Mouse (Mus musculus) heart, adult 2 months (tissue): ENCODE results near the gene Cep70. TPM values are rescaled to one million over a fixed set of nuclear protein-coding genes. Genes with fewer than 3 reads are reported as not detected.

Source experiments
- DNase-seq, 2 experiments: peaks; one replicate each; pipeline ENCODE4 v3.0.0; 2021
- H3K27ac ChIP-seq: fragments of 200-600 bp; 2 replicates; pipeline ENCODE4 v1.8.1; 2022
- H3K27me3 ChIP-seq: fragments of 200-500 bp; 2 replicates; pipeline ENCODE4 v1.6.1; 2012; ENCODE audit warnings: mild to moderate bottlenecking, low read length, inconsistent platforms, mixed read lengths; ENCODE audit not compliant: control insufficient read depth, insufficient read depth
- H3K36me3 ChIP-seq: fragments of 200-500 bp; 2 replicates; pipeline ENCODE4 v1.6.1; 2012; ENCODE audit warnings: low read length, inconsistent platforms; ENCODE audit not compliant: control insufficient read depth, insufficient read depth
- H3K4me1 ChIP-seq: fragments of 200-500 bp; 2 replicates; pipeline ENCODE4 v1.6.1; 2011; ENCODE audit warnings: low read length; ENCODE audit not compliant: control insufficient read depth, insufficient read depth
- H3K4me3 ChIP-seq: fragments of 200-600 bp; 2 replicates; pipeline ENCODE4 v1.8.1; 2022
- H3K79me2 ChIP-seq: fragments of 200-500 bp; replicated peaks from 2 replicates; pipeline ENCODE4 v1.6.1; 2012; ENCODE audit warnings: mild to moderate bottlenecking, inconsistent platforms, low read length, moderate library complexity, mixed read lengths; ENCODE audit not compliant: control insufficient read depth, insufficient read depth
- H3K9ac ChIP-seq: fragments of 200-500 bp; 2 replicates; pipeline ENCODE4 v1.6.1; 2012; ENCODE audit warnings: low read depth, mild to moderate bottlenecking, control low read depth, inconsistent platforms, low read length, mixed read lengths
- CTCF ChIP-seq: fragments of 200-600 bp; IDR thresholded peaks from 2 replicates; pipeline ENCODE4 v1.8.1; 2022; ENCODE audit warnings: antibody characterized with exemption, mild to moderate bottlenecking, moderate library complexity
- EP300 ChIP-seq: fragments of 200-500 bp; IDR thresholded peaks from 2 replicates; pipeline ENCODE4 v1.6.1; 2011; ENCODE audit warnings: low read depth, low read length, control low read depth; ENCODE audit not compliant: insufficient read depth
- POLR2A ChIP-seq: fragments of 200-500 bp; IDR thresholded peaks from 2 replicates; pipeline ENCODE4 v1.6.1; 2011; ENCODE audit warnings: mild to moderate bottlenecking, low read depth, low read length, control low read depth; ENCODE audit not compliant: insufficient read depth
- WGBS: fragments of 180-500 bp; shearing (Covaris S2); methylation state at CpG from one replicate; pipeline ENCODE4 v1.1.7; 2018; 5-methylcytosine and 5-hydroxymethylcytosine counted together
- intact Hi-C: fragments of 180-260 bp; cut with DNase I; formaldehyde crosslinking; loops from one replicate; pipeline ENCODE4 v1.15.1; 2025
- polyA plus RNA-seq: library from polyadenylated mRNA; depleted of rRNA; stranded (reverse); fragments of >200 nt; gene quantifications from 2 replicates; pipeline ENCODE4 v1.2.3, GENCODE M21; 2012; rRNA removed
- total RNA-seq, 2 experiments: library from RNA; stranded (reverse); gene quantifications; 2 replicates each; pipeline ENCODE4 v1.2.3; 2021

Gene Cep70
- total and polyA plus RNA-seq, 3 experiments: 2.3 to 8.1 (median 5.5) TPM

- no peak overlapping the region for H3K4me3 ChIP-seq
- WGBS: 43% methylated on average over 3 of the region's 3 CpGs
- H3K36me3 ChIP-seq: no peaks in the 10 kb centered on the region
- no peak overlapping the region for H3K9ac ChIP-seq
- H3K4me1 ChIP-seq: no peaks in the 10 kb centered on the region
- no peaks in the 10 kb centered on the region for H3K27me3 ChIP-seq
- no peaks in the 10 kb centered on the region for H3K79me2 ChIP-seq
- H3K27ac ChIP-seq: no peak overlapping the region
- no peak for DNase-seq
- no peak for TF ChIP-seq CTCF
- no peak for TF ChIP-seq EP300
- TF ChIP-seq POLR2A: no peak
- intact Hi-C loops: no loop called here
Observed at GRCm38 (mm10) chr9:99341600-99341999, 98.4 kb downstream of the Cep70 start.

GRCm38 (mm10) chr9:99345351-99345792, 102.2 kb downstream of the Cep70 start:
- no peak overlapping the region for H3K9ac ChIP-seq
- intact Hi-C loops: no loop called here
- TF ChIP-seq EP300 (no peak), POLR2A (no peak), CTCF (no peak)
- no peak for DNase-seq
- no peaks in the 10 kb centered on the region for H3K79me2 ChIP-seq
- H3K27ac ChIP-seq: no peak overlapping the region
- H3K36me3 ChIP-seq: no peaks in the 10 kb centered on the region
- H3K27me3 ChIP-seq: no peaks in the 10 kb centered on the region
- no peak overlapping the region for H3K4me3 ChIP-seq
- 29% methylated on average over 4 of the region's 4 CpGs for WGBS
- no peaks in the 10 kb centered on the region for H3K4me1 ChIP-seq

Other genes with a start within 250 kb of the Cep70 start
- gene Gm1123, start 207.7 kb upstream of the Cep70 start, total RNA-seq: not detected
- gene Gm1123, start 207.7 kb upstream of the Cep70 start, polyA plus RNA-seq: 0.12 TPM in 1 of 2 replicates, not detected in the other
- gene Pik3cb, start 102.7 kb upstream of the Cep70 start, total RNA-seq: 10 to 100 TPM in 1 of 2 experiments, 1 to 10 TPM in 1; 10.0 to 10.8 TPM
- gene Pik3cb, start 102.7 kb upstream of the Cep70 start, polyA plus RNA-seq: 2.6 and 6.3 TPM in 2 replicates
- gene Faiml, start 6.1 kb upstream of the Cep70 start, total RNA-seq: not detected
- gene Faiml, start 6.1 kb upstream of the Cep70 start, polyA plus RNA-seq: not detected in 2 replicates
- under 1 TPM; 0.64 to 0.81 TPM for gene Esyt3, start 115.2 kb downstream of the Cep70 start, total RNA-seq
- 0.33 and 0.47 TPM in 2 replicates for gene Esyt3, start 115.2 kb downstream of the Cep70 start, polyA plus RNA-seq
- 1 to 10 TPM; 5.1 to 6.6 TPM for gene Mras, start 194.0 kb downstream of the Cep70 start, total RNA-seq
- gene Mras, start 194.0 kb downstream of the Cep70 start, polyA plus RNA-seq: 4.7 and 6.4 TPM in 2 replicates
- not detected for gene Nme9, start 208.1 kb downstream of the Cep70 start, total RNA-seq
- gene Nme9, start 208.1 kb downstream of the Cep70 start, polyA plus RNA-seq: 1.7 TPM in 1 of 2 replicates, not detected in the other